25 mouse cellular contexts compared by ENCODE assay signal in genomic region chr1:192869761-192870160, GRCm38 (mm10). TPM values are rescaled to one million over a fixed set of nuclear protein-coding genes. Genes with fewer than 3 reads are reported as not detected.
DNase-seq lines count a peak whose midpoint lies in the region; ATAC-seq and TF ChIP-seq lines count a peak whose summit lies in the region.
"Had no signal": no experiment of that assay in that cellular context is flagged by ENCODE, and none has a peak within 500 bp of the region (broad histone marks: within the 10 kb centered on the region; RNA-seq: fewer than 3 reads in every experiment).

No protein-coding gene starts in this region.

- H3K4me3 ChIP-seq in intestine, postnatal 0 days (ENCODE audit: low read depth, low read length), result no peak overlapping the region
- H3K4me3 ChIP-seq in intestine, embryonic 16.5 days (ENCODE audit: low read length), result no peak overlapping the region
- H3K4me3 ChIP-seq in lung, embryonic 14.5 days (ENCODE audit: low read depth, low read length), result no peak overlapping the region
- H3K4me3 ChIP-seq: embryonic facial prominence, embryonic 10.5 days; forebrain, embryonic 15.5 days; heart, embryonic 15.5 days; kidney, embryonic 15.5 days; lung, embryonic 15.5 days; neural tube, embryonic 12.5 days had no signal

- TF ChIP-seq CTCF in intestine, postnatal 0 days (IDR thresholded peaks at IDR 0.05; ENCODE audit: low read depth), result peak; percentile 42
- TF ChIP-seq CTCF in lung, embryonic 14.5 days (IDR thresholded peaks at IDR 0.05; ENCODE audit: low read depth), result peak; percentile 31

- H3K36me3 ChIP-seq in intestine, postnatal 0 days (ENCODE audit: control insufficient read depth, insufficient read depth), result no peaks in the 10 kb centered on the region
- no peaks in the 10 kb centered on the region for H3K36me3 ChIP-seq in intestine, embryonic 16.5 days (ENCODE audit: control insufficient read depth, insufficient read depth, low read length)
- no peaks in the 10 kb centered on the region for H3K36me3 ChIP-seq in lung, embryonic 14.5 days (ENCODE audit: insufficient read depth)
- H3K36me3 ChIP-seq: embryonic facial prominence, embryonic 10.5 days; forebrain, embryonic 15.5 days; heart, embryonic 15.5 days; kidney, embryonic 15.5 days; lung, embryonic 15.5 days; neural tube, embryonic 12.5 days had no signal

- no peaks in the 10 kb centered on the region for H3K4me1 ChIP-seq in intestine, postnatal 0 days (replicated peaks; ENCODE audit: control insufficient read depth, insufficient read depth, low read length)
- no peaks in the 10 kb centered on the region for H3K4me1 ChIP-seq in intestine, embryonic 16.5 days (ENCODE audit: control insufficient read depth, insufficient read depth, low read length)
- no peaks in the 10 kb centered on the region for H3K4me1 ChIP-seq in lung, embryonic 14.5 days (ENCODE audit: insufficient read depth)
- H3K4me1 ChIP-seq: embryonic facial prominence, embryonic 10.5 days; heart, embryonic 15.5 days; kidney, embryonic 15.5 days; lung, embryonic 15.5 days; neural tube, embryonic 12.5 days had no signal

- H3K27ac ChIP-seq in intestine, postnatal 0 days (ENCODE audit: low read depth, low read length), result no peak overlapping the region
- H3K27ac ChIP-seq in intestine, embryonic 16.5 days (ENCODE audit: low read length), result no peak overlapping the region
- H3K27ac ChIP-seq in lung, embryonic 14.5 days (ENCODE audit: low read depth), result no peak overlapping the region
- H3K27ac ChIP-seq: embryonic facial prominence, embryonic 10.5 days; forebrain, embryonic 15.5 days; heart, embryonic 15.5 days; kidney, embryonic 15.5 days; lung, embryonic 15.5 days; neural tube, embryonic 12.5 days had no signal

- no peaks in the 10 kb centered on the region for H3K9me3 ChIP-seq in intestine, postnatal 0 days (ENCODE audit: control insufficient read depth)
- no peaks in the 10 kb centered on the region for H3K9me3 ChIP-seq in intestine, embryonic 16.5 days (ENCODE audit: control insufficient read depth, low read length)
- H3K9me3 ChIP-seq in lung, embryonic 14.5 days (ENCODE audit: low read depth, low read length), result no peaks in the 10 kb centered on the region
- H3K9me3 ChIP-seq: embryonic facial prominence, embryonic 10.5 days; forebrain, embryonic 15.5 days; heart, embryonic 15.5 days; kidney, embryonic 15.5 days; lung, embryonic 15.5 days; neural tube, embryonic 12.5 days had no signal

- ATAC-seq in intestine, postnatal 0 days, result no peak
- no peak for ATAC-seq in intestine, embryonic 16.5 days
- no peak for ATAC-seq in lung, embryonic 14.5 days (ENCODE audit: insufficient read depth)
- ATAC-seq: activated CD4-positive, CD25-positive, alpha-beta regulatory T cell, adult 4 months; forebrain, embryonic 15.5 days; hindbrain, embryonic 16.5 days had no signal

- 76% methylated on average over 1 of the region's 1 CpGs for WGBS in intestine, postnatal 0 days
- WGBS in intestine, embryonic 16.5 days, result 78% methylated on average over 1 of the region's 1 CpGs
- WGBS in lung, embryonic 14.5 days, result 74% methylated on average over 1 of the region's 1 CpGs

- no peak for DNase-seq in lung, embryonic 14.5 days
- no peak for DNase-seq in lung, postnatal 36 days
- DNase-seq in ES-CJ7 (ENCODE audit: low read depth, low spot score) (peak; percentile 80), ZHBTc4 (ENCODE audit: low read depth, low spot score) (peak; percentile 78), adipocyte (ENCODE audit: low spot score) (no peak)
- DNase-seq in natural killer cell, adult 2 months (ENCODE audit: low spot score in 2 of 2), result no peak
- DNase-seq: adrenal gland, postnatal 10 days; cerebellum, adult 9-11 months; gastrocnemius, postnatal 14 days; heart, adult 18-20 months; kidney, adult 11 months; right cerebral cortex, postnatal 14 days; spleen, adult 18-20 months; thymus, postnatal 14 days had no signal

- H3K4me2 ChIP-seq in intestine, postnatal 0 days (replicated peaks; ENCODE audit: low read depth), result no peak overlapping the region
- no peak overlapping the region for H3K4me2 ChIP-seq in intestine, embryonic 16.5 days (ENCODE audit: low read depth, low read length)
- no peak overlapping the region for H3K4me2 ChIP-seq in lung, embryonic 14.5 days
- H3K4me2 ChIP-seq: forebrain, embryonic 15.5 days; heart, embryonic 15.5 days; kidney, embryonic 15.5 days; lung, embryonic 15.5 days; midbrain, embryonic 11.5 days; neural tube, embryonic 12.5 days had no signal

- H3K9ac ChIP-seq in intestine, postnatal 0 days (ENCODE audit: low read depth, low read length), result no peak overlapping the region
- H3K9ac ChIP-seq in intestine, embryonic 16.5 days (ENCODE audit: low read depth, low read length), result no peak overlapping the region
- no peak overlapping the region for H3K9ac ChIP-seq in lung, embryonic 14.5 days
- H3K9ac ChIP-seq: forebrain, embryonic 15.5 days; heart, embryonic 15.5 days; kidney, embryonic 15.5 days; lung, embryonic 15.5 days; neural tube, embryonic 12.5 days had no signal

- H3K27me3 ChIP-seq in intestine, postnatal 0 days (replicated peaks; ENCODE audit: control insufficient read depth, insufficient read depth, low read length), result no peaks in the 10 kb centered on the region
- H3K27me3 ChIP-seq in intestine, embryonic 16.5 days (replicated peaks; ENCODE audit: control insufficient read depth, insufficient read depth, low read length), result no peaks in the 10 kb centered on the region
- no peaks in the 10 kb centered on the region for H3K27me3 ChIP-seq in lung, embryonic 14.5 days (ENCODE audit: insufficient read depth, low read length)
- H3K27me3 ChIP-seq: forebrain, embryonic 15.5 days; kidney, embryonic 15.5 days; lung, embryonic 15.5 days; neural tube, embryonic 12.5 days had no signal

RNA-seq across cellular contexts. Expression of gene Sertad4, which starts 14.2 kb away (rescaled TPM):
- 3.4 and 3.5 TPM in 2 replicates for polyA plus RNA-seq in intestine, postnatal 0 days (2015; fragmentation: Nextera tagmentation; extraction: Ambion mirVana)
- 2.4 and 3.0 TPM in 2 replicates for polyA plus RNA-seq in intestine, embryonic 16.5 days (2015; fragmentation: Nextera tagmentation; extraction: Ambion mirVana)
- polyA plus RNA-seq in lung, embryonic 14.5 days (2014; fragmentation: Nextera tagmentation; extraction: Ambion mirVana), result 22.8 and 23.5 TPM in 2 replicates
- polyA plus RNA-seq: activated CD4-positive, CD25-positive, alpha-beta regulatory T cell, adult 4 months had no signal

Comparison
In these comparisons a context has a peak if more than half of its experiments do, and no peak if none do; other contexts are left out.
1. DNase-seq: peak in ES-CJ7 (single experiment) and ZHBTc4 (single experiment); none in lung, embryonic 14.5 days (single experiment), lung, postnatal 36 days (single experiment), adipocyte (single experiment) and natural killer cell, adult 2 months (0 of 2).